Mouse (Mus musculus): ENCODE results near the gene Dennd2a.
A peak's percentile ranks its signal among the peaks of the same experiment; 100 is the strongest.
"Not testable (repeated sequence)": the region's sequence is repeated elsewhere in the genome, so short reads cannot be mapped to it uniquely, and the experiment has no call there.

Gene Dennd2a

DNA sequence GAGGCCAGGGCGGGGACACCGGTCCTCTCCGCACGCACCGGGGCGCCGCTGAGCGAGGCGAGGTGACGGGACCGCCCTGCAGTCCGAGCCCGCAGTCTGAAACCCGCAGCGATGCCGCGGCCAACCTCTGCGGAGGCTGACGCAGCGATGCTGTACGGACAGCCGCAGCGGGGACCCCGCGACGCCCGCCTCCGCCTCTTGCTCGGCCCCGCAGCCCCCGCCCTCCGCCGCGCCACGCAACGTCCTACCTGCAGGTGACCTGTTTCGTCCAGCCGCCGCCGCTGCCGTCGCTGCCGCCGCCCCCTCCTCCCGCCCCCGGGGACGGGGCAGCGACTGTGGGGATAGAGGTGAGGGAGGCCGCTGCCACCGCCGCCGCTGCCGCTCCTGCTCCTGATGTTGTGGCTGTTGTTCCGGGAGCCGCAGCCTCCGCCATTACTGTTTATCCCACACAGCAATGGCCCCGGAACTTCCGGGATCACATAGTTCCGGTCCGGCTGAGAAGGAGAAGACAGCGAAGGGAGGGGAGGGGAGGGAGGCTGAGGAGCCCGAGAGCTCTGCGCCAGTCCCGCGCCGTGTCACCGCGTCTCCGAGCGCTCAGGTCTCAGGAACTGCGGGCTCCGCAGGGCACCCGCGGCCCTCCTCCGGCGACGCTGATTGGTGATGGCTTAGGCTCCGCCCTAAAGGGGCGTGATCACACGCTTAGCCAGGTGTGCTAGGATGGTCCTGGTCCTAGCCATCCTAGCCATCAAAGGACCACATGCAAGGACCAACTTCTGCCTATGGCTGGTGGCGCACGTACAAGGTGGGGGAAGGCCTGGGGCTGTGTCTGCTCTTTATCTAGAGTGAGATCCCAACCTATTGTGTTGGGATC lies 137.6 kb downstream of the Dennd2a start, which contains the start of gene Mkrn1:
Mkrn1 (minus strand) TSS at position 612 of the 871 bp plus-strand sequence.
- peak; percentile 84 for DNase-seq (ENCODE audit: low read depth, low spot score)

DNA sequence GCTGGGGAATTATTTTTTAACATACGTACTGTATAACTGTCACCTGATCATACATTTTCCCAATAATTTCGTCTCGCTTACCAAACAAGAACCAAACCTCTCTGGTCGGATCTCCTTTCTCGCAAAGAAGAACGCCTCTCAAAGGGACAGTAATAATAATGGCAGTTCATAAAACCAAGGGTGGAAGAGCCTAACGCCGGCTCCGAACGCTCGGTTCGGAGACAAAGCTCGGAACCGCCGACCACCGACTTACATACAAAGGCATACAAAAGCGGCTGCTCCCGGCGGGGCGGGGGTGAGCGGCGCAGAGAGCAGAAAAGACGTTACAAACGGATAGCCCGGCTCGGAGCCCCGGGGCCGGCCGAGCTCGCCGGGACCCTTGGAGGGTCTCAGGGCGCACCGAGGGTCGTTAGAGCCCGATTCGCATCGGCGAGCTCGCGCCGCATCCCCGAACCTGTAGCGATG lies 138.2 kb downstream of the Dennd2a start:
- peak; percentile 11 for DNase-seq (ENCODE audit: low read depth, low spot score)

GRCm38 (mm10) chr6:39416654-39417053 lies 141.0 kb downstream of the Dennd2a start:
- DNase-seq (ENCODE audit: low read depth, low spot score): not testable (repeated sequence)

DNA sequence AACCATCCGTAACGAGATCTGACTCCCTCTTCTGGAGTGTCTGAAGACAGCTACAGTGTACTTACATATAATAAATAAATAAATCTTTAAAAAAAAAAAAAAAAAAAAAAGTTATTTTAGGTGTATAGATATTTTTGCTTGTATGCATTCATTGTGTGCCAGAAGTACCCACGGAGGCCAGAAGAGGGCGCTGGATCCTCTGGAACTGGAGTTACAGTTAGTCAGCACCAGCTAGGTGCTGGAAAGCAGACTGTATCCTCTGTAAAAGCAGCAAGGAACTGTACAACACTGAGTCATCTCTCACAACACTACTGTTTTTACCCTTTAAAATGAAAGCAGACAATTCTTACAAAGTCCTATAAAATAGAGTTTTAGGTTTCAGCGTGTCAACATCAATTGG lies 141.9 kb downstream of the Dennd2a start:
- DNase-seq (ENCODE audit: low read depth, low spot score): peak; percentile 63

DNA sequence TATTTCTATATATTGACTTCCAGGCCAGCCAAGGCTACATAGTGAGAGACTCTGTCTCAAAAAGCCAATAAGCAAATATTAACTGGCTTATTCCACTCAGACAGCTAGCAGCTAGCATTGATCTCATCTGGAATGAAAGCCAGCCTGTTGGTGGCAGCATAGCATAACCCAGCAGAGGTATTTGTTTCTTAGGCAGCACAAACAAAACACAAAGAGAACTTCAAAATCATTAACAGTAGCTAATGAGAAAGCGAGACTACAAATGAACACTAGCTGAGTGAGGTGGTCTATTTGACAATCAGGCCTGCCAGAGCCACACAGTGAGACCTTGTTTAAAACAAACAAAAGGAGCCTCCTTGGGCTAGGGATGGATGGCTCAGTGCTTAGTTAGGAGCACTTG lies 143.6 kb downstream of the Dennd2a start:
- no peak for DNase-seq (ENCODE audit: low read depth, low spot score)
